Mouse (Mus musculus): ENCODE results near the gene Ces3b. TPM values are rescaled to one million over a fixed set of nuclear protein-coding genes. Genes with fewer than 3 reads are reported as not detected.
"Not testable (repeated sequence)": the region's sequence is repeated elsewhere in the genome, so short reads cannot be mapped to it uniquely, and the experiment has no call there.

Gene Ces3b
- not detected in 2 replicates for polyA plus RNA-seq (2012; rRNA removed)

- H3K4me1 ChIP-seq (ENCODE audit: control insufficient read depth, insufficient read depth, insufficient read length): no peaks in the 10 kb centered on the region
- DNase-seq (ENCODE audit: low read depth in 1 of 2, low spot score in 2 of 2): no peak
- no peaks in the 10 kb centered on the region for H3K27me3 ChIP-seq (ENCODE audit: control insufficient read depth, insufficient read depth, low read length)
- no peak within 1 kb of the TSS for H3K4me3 ChIP-seq (ENCODE audit: extremely low read depth, insufficient read depth, insufficient read length)
- 73% methylated on average over 7 of the region's 7 CpGs for WGBS
- TF ChIP-seq POLR2A (IDR thresholded peaks at IDR 0.05; ENCODE audit: low read depth, low read length) (no peak), CTCF (IDR thresholded peaks at IDR 0.05; ENCODE audit: extremely low read depth, insufficient read depth, insufficient read length, insufficient replicate concordance) (no peak)
- no peak within 1 kb of the TSS for H3K27ac ChIP-seq (ENCODE audit: insufficient read depth, low read length)
- no peaks in the 10 kb centered on the region for H3K36me3 ChIP-seq (ENCODE audit: control insufficient read depth, insufficient read depth, low read length)
These were observed at the start of gene Ces3b for GRCm38 (mm10) chr8:105083449-105084050. Gene Ces3b, plus strand, starts transcription at chr8:105083753.

GRCm38 (mm10) chr8:105043510-105043909 lies 40.0 kb upstream of the Ces3b start:
- H3K4me3 ChIP-seq (ENCODE audit: extremely low read depth, insufficient read depth, insufficient read length): no peak overlapping the region
- no peak for TF ChIP-seq CTCF (IDR thresholded peaks at IDR 0.05; ENCODE audit: extremely low read depth, insufficient read depth, insufficient read length, insufficient replicate concordance)
- no peak for TF ChIP-seq POLR2A (IDR thresholded peaks at IDR 0.05; ENCODE audit: low read depth, low read length)
- DNase-seq (ENCODE audit: low read depth in 1 of 2, low spot score in 2 of 2): no peak
- H3K27ac ChIP-seq (ENCODE audit: insufficient read depth, low read length): no peak overlapping the region
- WGBS: 73% methylated on average over 1 of the region's 1 CpGs
- H3K36me3 ChIP-seq (ENCODE audit: control insufficient read depth, insufficient read depth, low read length): no peaks in the 10 kb centered on the region
- no peaks in the 10 kb centered on the region for H3K27me3 ChIP-seq (ENCODE audit: control insufficient read depth, insufficient read depth, low read length)
- H3K4me1 ChIP-seq (ENCODE audit: control insufficient read depth, insufficient read depth, insufficient read length): no peaks in the 10 kb centered on the region

GRCm38 (mm10) chr8:105045824-105046401 lies 37.6 kb upstream of the Ces3b start:
- H3K36me3 ChIP-seq (ENCODE audit: control insufficient read depth, insufficient read depth, low read length): no peaks in the 10 kb centered on the region
- WGBS: 79% methylated on average over 3 of the region's 3 CpGs
- DNase-seq (ENCODE audit: low read depth in 1 of 2, low spot score in 2 of 2): no peak
- no peak for TF ChIP-seq POLR2A (IDR thresholded peaks at IDR 0.05; ENCODE audit: low read depth, low read length)
- no peak for TF ChIP-seq CTCF (IDR thresholded peaks at IDR 0.05; ENCODE audit: extremely low read depth, insufficient read depth, insufficient read length, insufficient replicate concordance)
- no peak overlapping the region for H3K27ac ChIP-seq (ENCODE audit: insufficient read depth, low read length)
- H3K27me3 ChIP-seq (ENCODE audit: control insufficient read depth, insufficient read depth, low read length): no peaks in the 10 kb centered on the region
- H3K4me3 ChIP-seq (ENCODE audit: extremely low read depth, insufficient read depth, insufficient read length): no peak overlapping the region
- no peaks in the 10 kb centered on the region for H3K4me1 ChIP-seq (ENCODE audit: control insufficient read depth, insufficient read depth, insufficient read length)

DNA sequence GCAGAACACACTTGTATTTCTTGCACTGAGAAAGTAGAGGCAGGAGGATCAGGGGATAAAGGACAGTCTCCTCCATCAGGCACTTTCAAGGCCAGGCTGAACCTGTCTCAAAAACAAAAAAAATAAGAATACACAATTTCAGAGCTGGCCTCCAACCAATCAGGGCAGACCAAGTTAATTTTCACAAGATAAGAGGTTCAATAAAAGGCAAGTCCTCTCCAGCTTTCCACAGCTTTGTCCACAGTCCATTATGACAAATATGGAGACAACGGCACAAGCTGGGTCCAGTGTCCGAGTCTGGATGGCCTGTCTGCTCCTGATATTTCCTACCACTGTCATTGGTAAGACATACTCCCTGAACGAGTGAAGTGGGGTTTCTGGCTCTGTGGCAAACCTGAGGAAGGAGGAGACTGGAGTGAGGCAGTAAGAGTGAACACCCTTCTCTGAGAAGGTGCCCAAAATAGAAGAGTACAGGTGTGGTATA lies 35.1 kb upstream of the Ces3b start, which contains the start of gene Ces3a:
TSS of gene Ces3a (plus strand) at position 231 of the 484 bp plus-strand sequence.
- 79% methylated on average over 3 of the region's 3 CpGs for WGBS
- H3K27me3 ChIP-seq (ENCODE audit: control insufficient read depth, insufficient read depth, low read length): no peaks in the 10 kb centered on the region

GRCm38 (mm10) chr8:105056211-105056610 lies 27.3 kb upstream of the Ces3b start:
- TF ChIP-seq POLR2A (IDR thresholded peaks at IDR 0.05; ENCODE audit: low read depth, low read length) (no peak), CTCF (IDR thresholded peaks at IDR 0.05; ENCODE audit: extremely low read depth, insufficient read depth, insufficient read length, insufficient replicate concordance) (no peak)
- Histone ChIP-seq H3K36me3 (ENCODE audit: control insufficient read depth, insufficient read depth, low read length) (no peaks in the 10 kb centered on the region), H3K27ac (ENCODE audit: insufficient read depth, low read length) (no peak overlapping the region), H3K27me3 (ENCODE audit: control insufficient read depth, insufficient read depth, low read length) (no peaks in the 10 kb centered on the region), H3K4me3 (ENCODE audit: extremely low read depth, insufficient read depth, insufficient read length) (no peak overlapping the region), H3K4me1 (ENCODE audit: control insufficient read depth, insufficient read depth, insufficient read length) (no peaks in the 10 kb centered on the region)
- DNase-seq (ENCODE audit: low read depth in 1 of 2, low spot score in 2 of 2): no peak
- WGBS: 93% methylated on average over 4 of the region's 4 CpGs

More for the DNA sequence above, 35.1 kb upstream of the Ces3b start, which contains the start of gene Ces3a:
- H3K36me3 ChIP-seq (ENCODE audit: control insufficient read depth, insufficient read depth, low read length): no peaks in the 10 kb centered on the region
- TF ChIP-seq POLR2A (IDR thresholded peaks at IDR 0.05; ENCODE audit: low read depth, low read length): no peak
- no peak for TF ChIP-seq CTCF (IDR thresholded peaks at IDR 0.05; ENCODE audit: extremely low read depth, insufficient read depth, insufficient read length, insufficient replicate concordance)
- no peak within 1 kb of the TSS for H3K27ac ChIP-seq (ENCODE audit: insufficient read depth, low read length)
- no peak within 1 kb of the TSS for H3K4me3 ChIP-seq (ENCODE audit: extremely low read depth, insufficient read depth, insufficient read length)
- DNase-seq (ENCODE audit: low read depth in 1 of 2, low spot score in 2 of 2): no peak
- no peaks in the 10 kb centered on the region for H3K4me1 ChIP-seq (ENCODE audit: control insufficient read depth, insufficient read depth, insufficient read length)

DNA sequence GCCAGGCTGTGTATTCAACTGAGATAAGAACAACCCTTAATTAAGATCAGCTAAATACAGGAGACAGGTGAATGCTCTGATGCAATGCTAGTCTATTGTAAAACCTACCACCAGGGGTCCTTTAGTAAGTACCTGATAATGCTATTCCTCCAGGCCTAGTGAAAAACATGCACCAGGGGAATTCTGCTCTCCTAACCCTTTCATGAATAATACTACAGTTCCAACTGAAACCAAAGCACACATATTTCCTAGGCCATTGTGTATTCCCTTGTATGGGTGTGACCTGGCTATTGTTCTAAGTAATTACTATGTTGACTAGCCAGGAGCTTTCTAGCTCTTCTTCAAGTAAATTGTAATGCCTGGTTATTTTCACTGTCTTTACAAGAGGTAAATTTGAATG lies 23.5 kb upstream of the Ces3b start:
- H3K4me3 ChIP-seq (ENCODE audit: extremely low read depth, insufficient read depth, insufficient read length): no peak overlapping the region
- no peak overlapping the region for H3K27ac ChIP-seq (ENCODE audit: insufficient read depth, low read length)
- no peaks in the 10 kb centered on the region for H3K27me3 ChIP-seq (ENCODE audit: control insufficient read depth, insufficient read depth, low read length)
- no peak for TF ChIP-seq CTCF (IDR thresholded peaks at IDR 0.05; ENCODE audit: extremely low read depth, insufficient read depth, insufficient read length, insufficient replicate concordance)
- TF ChIP-seq POLR2A (IDR thresholded peaks at IDR 0.05; ENCODE audit: low read depth, low read length): no peak
- H3K4me1 ChIP-seq (ENCODE audit: control insufficient read depth, insufficient read depth, insufficient read length): no peaks in the 10 kb centered on the region
- DNase-seq (ENCODE audit: low read depth in 1 of 2, low spot score in 2 of 2): no peak
- no peaks in the 10 kb centered on the region for H3K36me3 ChIP-seq (ENCODE audit: control insufficient read depth, insufficient read depth, low read length)

DNA sequence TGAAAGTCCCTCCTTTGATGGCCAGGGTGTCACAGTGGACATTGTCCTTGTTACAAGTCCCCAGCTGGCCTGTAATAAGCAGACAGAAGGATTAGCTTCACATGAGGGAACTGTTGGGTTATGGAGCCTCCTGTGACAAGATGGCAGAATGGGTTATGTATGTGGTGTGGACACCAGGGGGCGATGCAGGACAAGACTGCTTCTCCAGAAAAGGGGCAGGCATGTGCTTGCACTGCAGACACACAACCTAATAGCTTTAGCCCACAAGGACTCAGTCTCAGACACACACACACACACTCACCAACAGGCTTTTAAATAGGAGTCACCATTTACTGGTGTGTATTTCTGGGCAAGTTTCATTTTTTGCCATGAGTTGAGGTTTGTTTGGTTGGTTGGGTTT lies 16.8 kb upstream of the Ces3b start:
- no peaks in the 10 kb centered on the region for H3K4me1 ChIP-seq (ENCODE audit: control insufficient read depth, insufficient read depth, insufficient read length)
- H3K36me3 ChIP-seq (ENCODE audit: control insufficient read depth, insufficient read depth, low read length): no peaks in the 10 kb centered on the region
- no peak overlapping the region for H3K4me3 ChIP-seq (ENCODE audit: extremely low read depth, insufficient read depth, insufficient read length)
- TF ChIP-seq POLR2A (IDR thresholded peaks at IDR 0.05; ENCODE audit: low read depth, low read length): no peak
- no peak for TF ChIP-seq CTCF (IDR thresholded peaks at IDR 0.05; ENCODE audit: extremely low read depth, insufficient read depth, insufficient read length, insufficient replicate concordance)
- no peak overlapping the region for H3K27ac ChIP-seq (ENCODE audit: insufficient read depth, low read length)
- H3K27me3 ChIP-seq (ENCODE audit: control insufficient read depth, insufficient read depth, low read length): no peaks in the 10 kb centered on the region
- 11% methylated on average over 1 of the region's 1 CpGs for WGBS
- peak in 1 of 2 experiments; percentile 5 for DNase-seq (ENCODE audit: low read depth in 1 of 2, low spot score in 2 of 2)

- not testable (repeated sequence) for H3K27me3 ChIP-seq (ENCODE audit: control insufficient read depth, insufficient read depth, low read length); H3K4me3 ChIP-seq (ENCODE audit: extremely low read depth, insufficient read depth, insufficient read length); H3K27ac ChIP-seq (ENCODE audit: insufficient read depth, low read length); H3K36me3 ChIP-seq (ENCODE audit: control insufficient read depth, insufficient read depth, low read length); DNase-seq (ENCODE audit: low read depth in 1 of 2, low spot score in 2 of 2); H3K4me1 ChIP-seq (ENCODE audit: control insufficient read depth, insufficient read depth, insufficient read length)
- WGBS: 78% methylated on average over 7 of the region's 7 CpGs
These were observed 15.6 kb upstream of the Ces3b start for GRCm38 (mm10) chr8:105067905-105068304.

All from spleen, adult 2 months (tissue).